Mouse (Mus musculus) adipocyte (in vitro differentiated cells): Measurements from ENCODE around the gene Gm47995.
"Not testable (repeated sequence)": the region's sequence is repeated elsewhere in the genome, so short reads cannot be mapped to it uniquely, and the experiment has no call there.

Experiments used
- DNase-seq: peaks from one replicate; pipeline ENCODE4 v3.0.0-alpha.2; 2016; ENCODE audit warnings: low spot score

The Gm47995 gene

DNA sequence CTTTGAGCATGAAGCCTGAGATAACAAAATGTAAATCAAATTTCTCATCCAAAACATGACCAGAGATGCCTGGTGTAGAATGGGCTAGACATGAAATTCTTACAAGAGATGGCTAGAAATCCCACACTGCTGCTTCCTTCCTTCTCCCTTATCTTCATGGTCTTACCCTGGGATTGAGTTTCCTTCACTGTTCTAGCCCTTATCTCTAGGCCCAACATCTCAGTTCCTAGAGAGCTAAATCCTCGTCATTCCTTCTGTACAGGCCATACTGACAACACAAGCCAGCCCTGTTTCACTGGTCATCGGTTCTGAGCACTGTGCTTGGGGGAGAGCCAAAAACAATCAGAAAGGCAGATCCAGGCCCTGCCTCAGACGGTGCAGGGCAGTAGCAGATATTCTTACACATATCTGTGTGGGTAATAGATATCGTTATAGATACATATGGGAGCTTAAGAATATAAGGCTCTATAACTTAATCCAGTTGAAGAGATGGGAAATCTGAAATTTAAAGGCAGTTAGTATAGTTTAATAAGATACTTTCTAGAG is 11.3 kb upstream of the Gm47995 start:
- DNase-seq, result not testable (repeated sequence)

DNA sequence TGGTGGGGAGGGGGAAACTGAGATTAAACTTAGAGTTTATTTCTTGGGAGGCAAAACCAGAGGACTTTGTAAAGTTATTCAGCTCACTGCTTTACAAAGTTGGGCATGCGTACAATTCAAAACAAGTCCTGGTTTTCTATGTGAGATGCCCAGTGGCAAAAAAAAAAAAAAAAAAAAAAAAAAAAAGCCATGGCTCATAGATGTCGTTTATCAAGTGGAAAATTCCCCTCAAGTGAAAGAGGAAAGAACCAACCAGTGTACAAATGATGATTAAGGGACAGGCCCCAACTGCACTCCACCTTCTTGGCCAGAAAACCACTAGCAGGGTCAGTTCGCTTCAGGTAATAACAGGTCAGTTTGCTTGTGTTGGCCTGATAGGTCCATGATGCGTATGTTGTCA is 9.8 kb upstream of the Gm47995 start:
- no peak for DNase-seq

DNA sequence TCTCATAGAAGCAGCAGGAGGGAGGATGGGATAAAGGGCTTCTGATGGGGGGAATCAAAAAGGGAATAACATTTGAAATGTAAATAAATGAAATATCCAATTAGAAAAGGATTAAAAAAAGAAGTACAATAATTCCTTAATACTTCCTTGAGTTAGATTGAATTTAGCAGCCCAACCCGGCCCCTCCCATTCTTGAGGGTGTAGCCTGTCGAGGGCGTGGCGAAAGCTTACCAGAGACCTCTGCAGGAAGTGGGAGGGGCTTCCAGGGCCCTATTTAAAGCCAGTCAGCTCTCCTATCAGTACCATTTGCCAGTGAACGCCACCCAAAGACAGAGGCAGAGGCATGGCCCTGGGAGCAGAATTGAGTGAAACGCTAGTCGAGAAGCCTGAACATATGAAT is 6.2 kb upstream of the Gm47995 start, which contains the start of gene Gm8947:
Gm8947 (plus strand) TSS at position 302 of the 400 bp plus-strand sequence.
- DNase-seq, result not testable (repeated sequence)

DNA sequence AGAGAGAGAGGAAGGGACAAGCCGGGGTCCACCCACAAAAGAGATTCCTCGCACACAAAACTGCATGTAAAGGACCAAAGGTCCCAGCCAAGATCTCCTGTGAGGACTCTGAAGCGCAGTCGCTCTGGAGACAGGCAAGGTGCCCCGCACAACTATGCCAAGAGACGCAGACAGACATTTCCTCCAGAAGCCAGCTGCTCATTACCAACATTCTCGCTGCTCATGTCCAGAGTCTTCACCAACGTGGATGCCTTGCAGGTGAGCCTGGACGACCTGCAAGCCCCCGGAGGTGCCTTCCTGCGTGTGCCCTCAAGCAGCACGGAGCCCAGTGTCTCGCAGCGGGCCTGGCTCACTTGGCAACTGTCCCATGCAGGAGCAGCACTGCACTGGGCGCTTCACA is 5.5 kb upstream of the Gm47995 start:
- DNase-seq, result not testable (repeated sequence)

DNA sequence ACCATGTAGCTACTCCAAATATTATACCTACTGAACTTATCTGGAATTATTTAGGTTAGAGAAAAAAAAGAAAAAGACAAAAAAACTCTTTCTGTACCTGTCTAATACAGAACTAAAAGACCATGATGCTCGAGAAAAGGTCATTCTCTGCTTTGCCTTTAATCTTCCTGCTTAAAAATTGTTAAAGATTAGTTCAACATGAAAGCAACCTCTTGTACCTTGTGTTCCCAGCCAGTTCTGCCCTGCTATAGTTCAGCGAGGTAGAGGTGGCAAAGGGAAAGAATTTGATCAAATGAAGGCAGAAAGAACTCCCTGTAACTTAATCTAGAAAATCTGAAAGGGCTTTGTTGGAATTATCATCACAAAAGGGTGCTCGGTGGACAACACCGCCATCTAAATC is 2.3 kb upstream of the Gm47995 start:
- DNase-seq, result not testable (repeated sequence)

DNA sequence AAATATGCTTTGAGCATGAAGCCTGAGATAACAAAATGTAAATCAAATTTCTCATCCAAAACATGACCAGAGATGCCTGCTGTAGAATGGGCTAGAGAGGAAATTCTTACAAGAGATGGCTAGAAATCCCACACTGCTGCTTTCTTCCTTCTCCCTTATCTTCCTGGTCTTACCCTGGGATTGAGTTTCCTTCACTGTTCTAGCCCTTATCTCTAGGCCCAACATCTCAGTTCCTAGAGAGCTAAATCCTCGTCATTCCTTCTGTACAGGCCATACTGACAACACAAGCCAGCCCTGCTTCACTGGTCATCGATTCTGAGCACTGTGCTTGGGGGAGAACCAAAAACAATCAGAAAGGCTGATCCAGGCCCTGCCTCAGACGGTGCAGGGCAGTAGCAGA is 1.6 kb upstream of the Gm47995 start:
- not testable (repeated sequence) for DNase-seq

DNA sequence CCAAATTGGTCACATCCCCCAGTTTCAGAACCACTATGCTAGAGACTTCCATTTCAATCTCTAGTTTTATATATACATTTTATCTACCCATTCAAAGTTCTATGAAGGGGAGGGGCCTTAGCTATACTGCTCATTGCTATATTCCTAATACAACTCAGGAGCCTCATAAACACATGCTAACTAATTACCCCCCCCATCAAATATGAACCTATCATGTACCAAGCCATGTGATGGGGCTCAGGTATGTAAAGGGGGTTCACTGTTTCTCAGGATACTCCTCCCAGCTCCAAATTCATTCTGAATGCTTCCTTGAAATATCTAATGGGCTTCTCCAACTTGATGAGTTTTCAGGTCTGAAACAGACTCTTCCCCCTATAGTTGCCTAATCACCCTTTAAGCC is 2.4 kb downstream of the Gm47995 start:
- not testable (repeated sequence) for DNase-seq

DNA sequence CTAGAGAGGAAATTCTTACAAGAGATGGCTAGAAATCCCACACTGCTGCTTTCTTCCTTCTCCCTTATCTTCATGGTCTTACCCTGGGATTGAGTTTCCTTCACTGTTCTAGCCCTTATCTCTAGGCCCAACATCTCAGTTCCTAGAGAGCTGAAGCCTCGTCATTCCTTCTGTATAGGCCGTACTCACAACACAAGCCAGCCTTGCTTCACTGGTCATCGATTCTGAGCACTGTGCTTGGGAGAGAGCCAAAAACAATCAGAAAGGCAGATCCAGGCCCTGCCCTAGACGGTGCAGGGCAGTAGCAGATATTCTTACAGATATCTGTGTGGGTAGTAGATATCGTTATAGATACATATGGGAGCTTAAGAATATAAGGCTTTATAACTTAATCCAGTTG is 4.5 kb downstream of the Gm47995 start:
- DNase-seq, result not testable (repeated sequence)

DNA sequence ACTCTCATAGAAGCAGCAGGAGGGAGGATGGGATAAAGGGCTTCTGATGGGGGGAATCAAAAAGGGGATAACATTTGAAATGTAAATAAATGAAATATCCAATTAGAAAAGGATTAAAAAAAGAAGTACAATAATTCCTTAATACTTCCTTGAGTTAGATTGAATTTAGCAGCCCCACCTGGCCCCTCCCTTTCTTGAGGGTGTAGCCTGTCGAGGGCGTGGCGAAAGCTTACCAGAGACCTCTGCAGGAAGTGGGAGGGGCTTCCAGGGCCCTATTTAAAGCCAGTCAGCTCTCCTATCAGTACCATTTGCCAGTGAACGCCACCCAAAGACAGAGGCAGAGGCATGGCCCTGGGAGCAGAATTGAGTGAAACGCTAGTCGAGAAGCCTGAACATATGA is 5.6 kb downstream of the Gm47995 start, which contains the start of gene 3110040M04Rik:
3110040M04Rik (plus strand) TSS at position 304 of the 400 bp plus-strand sequence.
- DNase-seq, result not testable (repeated sequence)

DNA sequence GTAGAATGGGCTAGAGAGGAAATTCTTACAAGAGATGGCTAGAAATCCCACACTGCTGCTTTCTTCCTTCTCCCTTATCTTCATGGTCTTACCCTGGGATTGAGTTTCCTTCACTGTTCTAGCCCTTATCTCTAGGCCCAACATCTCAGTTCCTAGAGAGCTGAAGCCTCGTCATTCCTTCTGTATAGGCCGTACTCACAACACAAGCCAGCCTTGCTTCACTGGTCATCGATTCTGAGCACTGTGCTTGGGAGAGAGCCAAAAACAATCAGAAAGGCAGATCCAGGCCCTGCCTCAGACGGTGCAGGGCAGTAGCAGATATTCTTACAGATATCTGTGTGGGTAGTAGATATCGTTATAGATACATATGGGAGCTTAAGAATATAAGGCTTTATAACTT is 10.2 kb downstream of the Gm47995 start:
- DNase-seq, result not testable (repeated sequence)

DNA sequence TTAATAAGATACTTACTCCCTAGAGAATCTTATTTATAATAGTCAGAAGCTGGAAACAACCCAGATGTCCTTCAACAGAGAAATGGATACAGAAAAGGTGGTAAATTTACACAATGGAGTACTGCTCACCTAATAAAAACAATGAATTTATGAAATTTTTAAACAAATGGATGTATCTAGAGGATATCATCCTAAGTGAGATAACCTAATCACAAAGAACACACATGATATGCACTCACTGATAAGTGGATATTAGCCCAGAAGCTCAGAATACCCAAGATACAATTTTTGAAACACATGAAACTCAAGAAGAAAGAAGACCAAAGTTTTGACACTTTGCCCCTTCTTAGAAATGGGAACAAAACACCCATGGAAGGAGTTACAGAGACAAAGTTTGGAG is 10.7 kb downstream of the Gm47995 start:
- DNase-seq, result not testable (repeated sequence)

DNA sequence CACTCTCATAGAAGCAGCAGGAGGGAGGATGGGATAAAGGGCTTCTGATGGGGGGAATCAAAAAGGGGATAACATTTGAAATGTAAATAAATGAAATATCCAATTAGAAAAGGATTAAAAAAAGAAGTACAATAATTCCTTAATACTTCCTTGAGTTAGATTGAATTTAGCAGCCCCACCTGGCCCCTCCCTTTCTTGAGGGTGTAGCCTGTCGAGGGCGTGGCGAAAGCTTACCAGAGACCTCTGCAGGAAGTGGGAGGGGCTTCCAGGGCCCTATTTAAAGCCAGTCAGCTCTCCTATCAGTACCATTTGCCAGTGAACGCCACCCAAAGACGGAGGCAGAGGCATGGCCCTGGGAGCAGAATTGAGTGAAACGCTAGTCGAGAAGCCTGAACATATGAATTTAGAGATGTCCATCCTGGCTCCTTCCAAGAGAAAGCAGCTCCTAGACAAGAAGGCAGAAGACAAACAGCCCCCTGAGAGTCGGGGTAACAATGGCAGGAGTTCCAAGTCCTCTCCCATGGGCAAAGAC is 11.6 kb downstream of the Gm47995 start, which contains the start of gene Gm47996:
Gm47996 (plus strand) TSS at position 308 of the 532 bp plus-strand sequence.
- DNase-seq, result not testable (repeated sequence)

DNA sequence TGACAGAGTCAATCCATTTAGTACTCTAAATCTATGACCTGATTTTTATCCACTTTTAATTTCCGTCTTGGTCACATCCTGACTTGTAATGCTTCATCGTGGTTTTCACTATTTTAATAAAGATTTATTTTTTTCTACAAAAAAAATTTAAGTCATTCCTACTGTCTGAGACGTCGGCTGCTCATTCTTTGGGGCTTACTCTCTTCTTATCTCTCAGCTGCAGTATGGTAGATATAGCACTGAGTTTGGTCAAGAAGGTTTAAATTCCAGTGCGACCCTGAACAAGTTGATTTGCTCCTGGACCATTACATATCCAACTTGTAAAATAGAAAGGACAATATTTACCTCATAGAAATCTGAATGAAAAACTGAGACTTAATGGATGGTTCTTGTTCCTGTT is 13.4 kb downstream of the Gm47995 start:
- not testable (repeated sequence) for DNase-seq

DNA sequence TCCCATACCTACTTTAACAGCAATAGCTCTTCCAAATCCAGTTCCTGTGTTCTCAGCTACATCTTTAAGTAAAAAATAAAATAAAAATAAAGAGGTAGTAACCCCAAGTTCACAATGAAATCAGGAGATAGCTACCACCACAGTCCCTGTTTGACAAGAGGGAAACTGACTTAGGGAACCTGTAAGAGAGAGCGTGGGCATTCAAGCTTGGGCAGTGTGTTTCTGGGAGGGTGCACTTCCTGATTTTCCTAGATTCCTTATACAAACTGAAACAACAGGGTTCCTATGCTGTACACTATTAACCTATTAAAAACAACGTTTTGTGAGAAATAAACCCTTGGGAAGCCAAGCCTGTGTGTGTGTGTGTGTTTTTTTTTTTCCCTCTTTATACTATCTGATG is 16.6 kb downstream of the Gm47995 start:
- DNase-seq, result no peak

DNA sequence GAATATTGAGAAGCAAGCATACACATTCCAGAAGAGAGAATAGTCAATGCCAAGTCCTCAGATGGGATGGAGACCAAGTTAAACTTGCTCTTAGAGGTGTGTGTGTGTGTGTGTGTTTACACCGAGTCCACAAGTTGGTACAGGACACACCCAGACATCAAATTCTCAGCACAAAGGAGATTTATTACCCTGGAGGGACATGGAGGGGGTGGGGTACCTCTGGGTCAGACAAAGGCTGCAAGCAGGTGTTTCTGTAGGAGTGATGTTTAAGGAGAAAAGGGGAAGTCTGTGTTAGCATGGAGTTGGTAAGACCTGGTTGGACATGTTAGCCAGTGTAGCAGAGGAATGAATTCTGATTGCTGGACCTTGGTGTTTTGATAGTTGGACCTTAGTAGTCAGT is 17.7 kb downstream of the Gm47995 start:
- no peak for DNase-seq

DNA sequence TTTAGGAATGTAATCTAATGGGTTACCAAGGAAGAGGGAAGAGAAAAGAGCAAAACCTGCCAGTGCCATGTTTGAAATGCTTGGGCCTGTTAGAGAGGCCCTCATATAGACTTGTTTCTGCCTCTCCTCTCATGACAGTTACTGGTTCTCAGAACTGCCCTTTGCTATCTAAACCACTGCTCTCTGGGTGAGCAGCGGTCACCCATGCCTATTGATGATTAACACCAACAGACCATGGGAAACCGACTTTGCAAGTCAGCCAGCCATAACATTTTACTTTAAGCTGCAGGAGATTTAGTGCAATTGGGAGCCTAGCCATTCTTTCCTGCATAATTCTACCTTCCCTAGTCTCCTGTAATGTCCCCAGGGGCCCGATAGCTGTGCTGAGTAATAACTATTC is 18.2 kb downstream of the Gm47995 start:
- no peak for DNase-seq

DNA sequence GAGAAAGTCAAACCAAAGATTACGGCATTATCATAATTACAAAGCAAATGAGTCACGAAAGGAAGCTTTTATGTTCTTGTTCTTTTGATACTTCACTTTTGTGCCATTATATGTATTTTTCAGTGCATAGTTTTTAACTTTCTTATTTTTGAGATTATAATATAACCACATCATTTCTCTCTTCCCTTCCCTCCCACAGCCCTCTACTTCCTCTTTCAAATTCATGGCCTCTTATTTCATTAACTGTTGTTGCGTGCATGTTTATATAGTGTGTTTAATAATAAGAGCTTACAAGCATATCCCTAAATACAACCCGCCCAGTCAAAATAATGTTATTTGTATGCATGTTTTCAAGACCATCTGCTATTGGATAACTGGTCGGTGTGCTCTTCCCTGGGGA is 20.8 kb downstream of the Gm47995 start:
- no peak for DNase-seq

DNA sequence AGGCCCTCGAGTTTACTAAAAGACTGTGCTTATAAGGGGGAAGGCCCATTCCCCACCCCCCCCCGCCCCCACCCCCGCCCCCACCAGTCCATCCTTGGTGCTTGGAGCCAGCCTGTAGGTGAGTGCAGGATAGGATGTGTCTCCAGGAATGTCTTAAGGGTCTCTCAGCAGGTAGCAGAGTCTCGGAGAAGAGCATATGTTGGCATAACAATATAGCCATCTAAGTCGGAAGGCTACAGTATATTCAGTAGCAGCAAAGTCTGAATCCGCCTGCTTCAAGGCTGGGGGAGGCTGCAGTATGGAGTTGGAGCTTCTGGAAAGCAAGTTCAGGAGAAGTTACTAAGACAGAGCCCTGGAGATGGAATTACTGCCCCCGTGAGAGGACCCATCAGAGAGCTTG is 21.9 kb downstream of the Gm47995 start:
- no peak for DNase-seq

DNA sequence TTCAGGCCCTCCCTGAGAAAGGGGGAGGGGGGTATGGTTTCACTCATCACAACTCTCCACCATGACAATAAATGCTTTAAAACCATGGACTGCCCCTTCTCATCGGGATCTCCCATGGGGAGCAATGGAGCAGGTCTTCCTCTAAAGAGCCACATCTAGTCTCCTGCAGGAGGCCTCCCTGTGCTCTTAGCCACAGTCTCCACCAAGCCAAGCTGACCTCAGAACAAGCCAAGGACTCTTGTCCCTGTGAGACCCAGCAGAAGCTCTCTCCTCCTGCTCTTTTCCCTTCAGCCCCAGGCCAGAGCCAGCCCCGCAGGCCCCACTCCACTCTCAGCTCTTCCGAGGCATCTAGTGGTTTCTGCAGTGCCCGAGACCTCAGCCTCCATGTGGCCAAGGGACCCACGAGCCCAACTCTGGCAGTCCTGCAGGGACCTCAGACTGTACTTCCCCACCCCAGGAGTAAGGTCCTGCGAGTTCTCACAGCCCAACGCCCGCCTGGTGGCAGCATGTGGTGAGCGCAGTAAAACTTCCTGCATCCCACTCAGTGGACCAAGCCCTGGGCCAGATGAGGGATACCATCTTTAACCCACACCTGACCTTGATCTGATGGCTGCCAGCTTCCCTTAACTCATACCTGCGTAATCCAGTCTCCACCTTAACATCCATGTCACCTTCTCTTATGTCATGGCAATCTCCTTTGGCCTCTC is 24.5 kb downstream of the Gm47995 start:
- no peak for DNase-seq

DNA sequence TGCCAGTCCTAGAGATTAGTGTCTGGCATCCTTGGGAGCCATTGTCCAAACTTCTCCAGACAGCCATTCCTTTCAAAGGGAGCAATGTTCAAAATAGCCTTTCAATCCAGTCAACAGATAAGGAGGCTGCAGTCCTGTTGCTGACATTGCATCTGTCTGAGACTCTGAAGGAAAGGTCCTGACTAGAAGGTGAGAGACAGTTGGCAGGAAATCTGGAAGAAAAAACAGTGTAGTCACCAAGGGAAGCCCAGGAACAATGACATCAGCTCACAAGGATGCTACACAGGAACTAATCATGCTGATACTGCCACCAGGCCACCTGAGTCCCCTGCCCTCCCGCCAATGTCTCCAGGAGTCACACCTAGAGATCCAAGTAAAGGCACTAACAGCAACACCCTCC is 25.1 kb downstream of the Gm47995 start:
- DNase-seq, result no peak

DNA sequence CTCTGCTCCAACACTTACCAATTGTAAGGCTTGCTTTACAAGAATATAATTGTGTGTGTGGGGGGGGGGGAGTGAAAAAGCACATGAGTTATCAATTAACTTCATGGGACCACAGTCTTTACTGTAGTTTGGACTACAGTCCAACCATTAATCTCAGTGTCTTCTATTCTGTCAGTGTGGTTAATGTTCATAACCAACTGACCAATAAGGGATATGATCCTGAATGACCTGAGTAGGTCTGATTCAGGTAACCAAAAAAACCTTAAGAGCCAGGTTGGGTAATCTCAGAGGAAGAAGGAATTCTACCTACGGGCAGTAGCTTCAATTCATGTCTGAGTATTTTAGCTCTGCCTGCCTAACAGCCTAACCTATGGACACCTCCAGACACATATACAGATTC is 26.3 kb downstream of the Gm47995 start:
- DNase-seq, result no peak

DNA sequence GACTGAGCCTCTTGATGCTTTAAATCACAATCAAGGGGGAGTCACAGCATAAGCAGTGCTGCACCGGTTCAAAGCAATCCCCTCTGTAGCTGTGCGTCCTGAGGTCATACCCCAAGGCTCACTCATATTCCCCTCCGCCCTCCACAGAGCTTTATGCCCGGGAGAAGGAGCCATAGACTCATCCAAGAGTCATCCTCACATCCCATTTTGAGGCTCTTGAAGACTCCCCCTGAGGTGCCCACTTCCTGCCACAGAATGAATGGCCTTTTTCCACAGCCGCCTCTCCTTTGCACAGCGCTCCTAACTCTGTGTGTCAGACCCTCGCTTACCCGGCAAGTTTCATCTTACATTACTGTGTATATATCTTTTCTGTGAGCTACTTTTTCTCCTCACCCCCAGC is 29.3 kb downstream of the Gm47995 start:
- no peak for DNase-seq

DNA sequence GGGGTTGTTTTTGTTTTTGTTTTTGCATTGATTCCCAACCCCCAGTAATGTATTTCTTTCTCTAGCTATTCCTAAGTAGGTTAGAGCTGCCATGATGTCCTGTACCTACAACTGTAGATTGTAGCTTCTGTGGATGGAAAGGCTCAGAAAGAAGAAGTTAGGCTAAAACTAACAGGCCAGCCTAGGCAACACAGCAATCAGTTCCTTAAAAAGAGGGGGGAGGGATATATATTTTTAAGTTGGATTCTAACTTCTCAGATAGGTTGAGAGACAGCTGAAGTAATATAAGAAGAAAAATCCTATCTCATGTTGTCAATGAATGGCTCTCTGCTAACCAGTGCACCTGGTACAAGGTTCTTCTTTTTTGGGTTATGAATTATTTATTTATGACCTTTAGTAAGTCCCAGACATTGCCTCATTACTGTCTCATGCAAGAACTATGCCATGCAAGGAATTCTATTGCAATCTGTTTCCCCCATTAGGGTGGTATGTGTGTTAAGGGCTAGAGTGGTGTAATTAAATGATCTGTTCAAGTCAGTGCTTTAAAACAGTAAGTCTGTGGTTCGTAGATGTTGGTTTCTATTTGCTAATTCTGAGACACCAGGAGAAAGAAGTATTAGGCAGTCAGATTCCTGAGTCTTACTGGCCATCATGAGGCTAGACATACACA is 30.2 kb downstream of the Gm47995 start:
- DNase-seq, result no peak
